Mouse (Mus musculus) heart, postnatal 10 days (tissue): ENCODE measurements at regions not wholly inside any gene's neighbourhood (a gene's known extent, or its start where the extent isn't known, plus 50 kb on each side); places are given as distances from the start of the nearest gene placed in this dataset.

ENCODE experiments used
- DNase-seq, 2 experiments: peaks; one replicate each; pipeline ENCODE4 v3.0.0; 2021
- intact Hi-C: fragments of 180-260 bp; cut with DNase I; formaldehyde crosslinking; loops from one replicate; pipeline ENCODE4 v1.15.1; 2025

- no peak for DNase-seq
- intact Hi-C loops: no loop called here
Observed at GRCm38 (mm10) chr2:79078836-79079394, 176.3 kb upstream of the Itga4 start.

- intact Hi-C loops: no loop called here
- no peak for DNase-seq
Observed at GRCm38 (mm10) chr2:79081769-79082168, 173.5 kb upstream of the Itga4 start.

- intact Hi-C loops: loop anchor here (2.0 kb wide), 1 partner anchor 179 kb away; no protein-coding TSS in a partner anchor
- DNase-seq: no peak
Observed at GRCm38 (mm10) chr2:79086280-79086679, 168.9 kb upstream of the Itga4 start.

GRCm38 (mm10) chr2:79086857-79087578 lies 168.2 kb upstream of the Itga4 start:
- intact Hi-C loops: loop anchor here (2.0 kb wide), 1 partner anchor 178 kb away; no protein-coding TSS in a partner anchor
- DNase-seq: peak; percentile 25 to 43

- DNase-seq: peak; percentile 19 to 25
- intact Hi-C loops: loop anchor here (2.0 kb wide), 1 partner anchor 177 kb away; no protein-coding TSS in a partner anchor
Observed at GRCm38 (mm10) chr2:79087600-79088205, 167.5 kb upstream of the Itga4 start.

GRCm38 (mm10) chr2:79090273-79090672 lies 165.0 kb upstream of the Itga4 start:
- intact Hi-C loops: no loop called here
- DNase-seq: no peak

- no peak for DNase-seq
- intact Hi-C loops: no loop called here
Observed at GRCm38 (mm10) chr2:79094298-79094697, 160.9 kb upstream of the Itga4 start.

- DNase-seq: no peak
- intact Hi-C loops: no loop called here
Observed at GRCm38 (mm10) chr2:79096532-79097251, 158.5 kb upstream of the Itga4 start.

- DNase-seq: no peak
- intact Hi-C loops: no loop called here
Observed at GRCm38 (mm10) chr2:79099601-79100000, 155.6 kb upstream of the Itga4 start.

GRCm38 (mm10) chr2:79111673-79112072 lies 143.6 kb upstream of the Itga4 start:
- intact Hi-C loops: no loop called here
- no peak for DNase-seq

- DNase-seq: no peak
- intact Hi-C loops: no loop called here
Observed at GRCm38 (mm10) chr2:79112076-79112475, 143.2 kb upstream of the Itga4 start.

GRCm38 (mm10) chr2:79120610-79121345 lies 134.4 kb upstream of the Itga4 start:
- intact Hi-C loops: no loop called here
- no peak for DNase-seq

- no peak for DNase-seq
- intact Hi-C loops: no loop called here
Observed at GRCm38 (mm10) chr2:79122530-79122929, 132.7 kb upstream of the Itga4 start.

- DNase-seq: no peak
- intact Hi-C loops: no loop called here
Observed at GRCm38 (mm10) chr2:79124272-79124976, 130.8 kb upstream of the Itga4 start.

- intact Hi-C loops: no loop called here
- DNase-seq: no peak
Observed at GRCm38 (mm10) chr2:79126170-79126879, 128.9 kb upstream of the Itga4 start.

GRCm38 (mm10) chr2:79126996-79127741 lies 128.1 kb upstream of the Itga4 start:
- intact Hi-C loops: no loop called here
- no peak for DNase-seq

- no peak for DNase-seq
- intact Hi-C loops: no loop called here
Observed at GRCm38 (mm10) chr2:79127822-79128221, 127.4 kb upstream of the Itga4 start.

- no peak for DNase-seq
- intact Hi-C loops: no loop called here
Observed at GRCm38 (mm10) chr2:79130660-79131059, 124.6 kb upstream of the Itga4 start.

- DNase-seq: no peak
- intact Hi-C loops: no loop called here
Observed at GRCm38 (mm10) chr2:79131235-79131634, 124.0 kb upstream of the Itga4 start.
